Mouse (Mus musculus) embryo, embryonic 10.5 days (tissue): Measurements from ENCODE around the gene Tcam1.
"Not testable (repeated sequence)": the region's sequence is repeated elsewhere in the genome, so short reads cannot be mapped to it uniquely, and the experiment has no call there.

ENCODE experiments used
- DNase-seq: peaks from one replicate; pipeline ENCODE4 v3.0.0-alpha.2; 2015; ENCODE audit warnings: low spot score

Tcam1 gene

GRCm38 (mm10) chr11:106276454-106276853 lies at the start of gene Tcam1:
Tcam1 (plus strand) TSS chr11:106276672.
- peak; percentile 96 for DNase-seq

- DNase-seq = not testable (repeated sequence)
Observed at GRCm38 (mm10) chr11:106233978-106234377, 42.5 kb upstream of the Tcam1 start.

GRCm38 (mm10) chr11:106246834-106247233 lies 29.6 kb upstream of the Tcam1 start:
- peak; percentile 21 for DNase-seq

GRCm38 (mm10) chr11:106249326-106249725 lies 27.1 kb upstream of the Tcam1 start:
- no peak for DNase-seq

- no peak for DNase-seq
Observed at GRCm38 (mm10) chr11:106254767-106255166, 21.7 kb upstream of the Tcam1 start.

- no peak for DNase-seq
Observed at GRCm38 (mm10) chr11:106255174-106255573, 21.3 kb upstream of the Tcam1 start.

GRCm38 (mm10) chr11:106255685-106256451 lies 20.6 kb upstream of the Tcam1 start, which contains the start of the genes Ftsj3 and Psmc5:
Ftsj3 (minus strand) TSS chr11:106256079.
Psmc5 (plus strand) TSS chr11:106256154.
- DNase-seq = peak; percentile 98

GRCm38 (mm10) chr11:106256775-106257174 lies 19.7 kb upstream of the Tcam1 start:
- no peak for DNase-seq

- DNase-seq = no peak
Observed at GRCm38 (mm10) chr11:106260826-106261450, 15.5 kb upstream of the Tcam1 start.

- no peak for DNase-seq
Observed at GRCm38 (mm10) chr11:106263963-106264362, 12.5 kb upstream of the Tcam1 start.

GRCm38 (mm10) chr11:106264988-106265387 lies 11.5 kb upstream of the Tcam1 start:
- no peak for DNase-seq

- DNase-seq = no peak
Observed at GRCm38 (mm10) chr11:106265570-106265969, 10.9 kb upstream of the Tcam1 start.

GRCm38 (mm10) chr11:106266431-106266830 lies 10.0 kb upstream of the Tcam1 start:
- no peak for DNase-seq

- no peak for DNase-seq
Observed at GRCm38 (mm10) chr11:106267311-106267852, 9.1 kb upstream of the Tcam1 start.

- DNase-seq = no peak
Observed at GRCm38 (mm10) chr11:106267871-106268270, 8.6 kb upstream of the Tcam1 start.

GRCm38 (mm10) chr11:106268326-106269059 lies 8.0 kb upstream of the Tcam1 start:
- DNase-seq = peak; percentile 60

- no peak for DNase-seq
Observed at GRCm38 (mm10) chr11:106269060-106269431, 7.4 kb upstream of the Tcam1 start.

- peak; percentile 45 for DNase-seq
Observed at GRCm38 (mm10) chr11:106271131-106271793, 5.2 kb upstream of the Tcam1 start.

GRCm38 (mm10) chr11:106271794-106272643 lies 4.5 kb upstream of the Tcam1 start:
- peak; percentile 39 for DNase-seq

GRCm38 (mm10) chr11:106272644-106273310 lies 3.7 kb upstream of the Tcam1 start, which contains the start of gene Smarcd2:
Smarcd2 (minus strand) TSS chr11:106272972.
- peak; percentile 100 for DNase-seq
